8 mouse cellular contexts compared by ENCODE assay signal in the genomic region with DNA sequence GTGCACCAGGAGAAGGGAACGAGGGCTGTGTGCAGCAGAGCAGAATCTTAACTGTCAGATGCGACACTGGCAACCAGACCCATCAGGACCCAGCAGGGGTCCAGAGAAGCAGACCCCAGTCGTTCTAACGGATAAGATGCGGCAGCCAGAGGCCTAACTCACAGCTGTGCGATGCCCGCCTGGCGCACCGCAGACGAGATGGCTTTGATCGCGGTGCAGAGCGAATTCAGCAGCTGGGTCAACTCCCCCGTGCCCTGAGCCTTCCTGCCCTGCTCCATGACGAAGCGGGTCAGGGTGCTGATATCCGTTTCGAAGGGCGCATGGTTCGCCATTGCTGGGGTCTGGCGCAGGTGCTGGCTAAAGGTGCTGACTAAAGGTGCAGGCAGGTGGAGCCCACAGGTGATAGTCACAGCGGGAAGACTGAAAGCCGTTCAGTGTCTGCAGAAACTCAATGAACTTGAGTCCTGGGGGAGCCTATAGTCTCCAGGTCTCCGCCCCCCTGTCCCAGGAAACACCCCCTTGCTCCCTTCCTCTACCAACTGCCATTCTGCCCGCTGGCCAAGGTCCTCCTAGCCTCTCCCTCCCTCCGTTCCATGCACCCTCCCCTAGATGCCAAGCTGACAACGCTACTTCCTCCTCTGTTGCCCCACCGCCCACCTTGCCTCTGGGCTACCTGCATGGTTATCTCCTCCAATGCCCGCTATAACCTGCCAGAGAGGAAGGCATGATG. TPM values are rescaled to one million over a fixed set of nuclear protein-coding genes. Genes with fewer than 3 reads are reported as not detected.
DNase-seq lines count a peak whose midpoint lies in the region; ATAC-seq and TF ChIP-seq lines count a peak whose summit lies in the region.

Fbp1 (minus strand) TSS at position 571 of the 730 bp plus-strand sequence.

- no peaks in the 10 kb centered on the region for H3K36me3 ChIP-seq in heart, embryonic 14.5 days (ENCODE audit: control insufficient read depth, insufficient read depth, low read length)
- no peaks in the 10 kb centered on the region for H3K36me3 ChIP-seq in thymus, adult 2 months (ENCODE audit: control insufficient read depth, insufficient read depth, low read length)

- no peak within 1 kb of the TSS for H3K27ac ChIP-seq in heart, embryonic 14.5 days (replicated peaks in 1 of 2; ENCODE audit: control insufficient read depth in 1 of 2, insufficient read depth in 1 of 2, low read depth in 2 of 2, low read length in 2 of 2)
- H3K27ac ChIP-seq in thymus, adult 2 months (ENCODE audit: control insufficient read depth, insufficient read depth, low read length): no peak within 1 kb of the TSS

- H3K4me2 ChIP-seq in heart, embryonic 14.5 days (ENCODE audit: low read length): peak within 1 kb of the TSS; percentile 64

- DNase-seq in heart, postnatal 25 days (ENCODE audit: low spot score): no peak
- peak; percentile 44 for DNase-seq in embryo, embryonic 11 days
- DNase-seq in kidney, adult 11 months: peak; percentile 90
- peak; percentile 14 for DNase-seq in lung, postnatal 10 days
- DNase-seq in thymus, adult 2 months: peak; percentile 51
- no peak for DNase-seq in left cerebral cortex, adult 11 months (ENCODE audit: low spot score)
- no peak for DNase-seq in cerebellum, adult 9-10 months

- H3K4me1 ChIP-seq in heart, embryonic 14.5 days (ENCODE audit: control insufficient read depth in 2 of 2, insufficient read depth in 2 of 2, low read length in 2 of 2): peaks cover 2 to 6% of the 10 kb centered on the region in 2 experiments; a peak in 2 of 4 replicates
- H3K4me1 ChIP-seq in thymus, adult 2 months (replicated peaks; ENCODE audit: control insufficient read depth, insufficient read depth, low read length): peaks cover 11% of the 10 kb centered on the region

- TF ChIP-seq CTCF in thymus, adult 2 months (IDR thresholded peaks at IDR 0.05; ENCODE audit: borderline replicate concordance, control insufficient read depth, extremely low read depth, insufficient read depth, low read length, poor library complexity): no peak

- 0 out of 2 replicates have a peak within 1 kb of the TSS, but pooled peaks have one; percentile 21 for H3K9ac ChIP-seq in heart, embryonic 14.5 days (ENCODE audit: low read length)

- WGBS in heart, embryonic 14.5 days: 5% methylated on average over 29 of the region's 29 CpGs
- WGBS in thymus, adult 2 months: 9% methylated on average over 29 of the region's 29 CpGs

- intact Hi-C loops in heart, postnatal 25 days (cut with DNase I): no loop called here

- TF ChIP-seq POLR2A in thymus, adult 2 months (IDR thresholded peaks at IDR 0.05; ENCODE audit: control insufficient read depth, extremely low read depth, insufficient read depth, low read length, poor library complexity): no peak

- ATAC-seq in heart, embryonic 14.5 days (ENCODE audit: insufficient number of reproducible peaks, insufficient read depth, low FRiP score, low read depth): peak; percentile 17; the same call in 1 of the 2 replicates

- peak within 1 kb of the TSS; percentile 18 to 29 for H3K4me3 ChIP-seq in heart, embryonic 14.5 days (ENCODE audit: control insufficient read depth in 1 of 2, insufficient read depth in 1 of 2, low read depth in 1 of 2, low read length in 2 of 2)
- peak within 1 kb of the TSS; percentile 48 for H3K4me3 ChIP-seq in thymus, adult 2 months (ENCODE audit: control insufficient read depth, insufficient read depth, low read length)

- H3K27me3 ChIP-seq in heart, embryonic 14.5 days (ENCODE audit: control insufficient read depth, insufficient read depth, low read length): peaks cover 38% of the 10 kb centered on the region
- H3K27me3 ChIP-seq in thymus, adult 2 months (ENCODE audit: control insufficient read depth, insufficient read depth, low read length): no peaks in the 10 kb centered on the region

- 0 out of 2 replicates have a peak, but pooled peaks cover 3% of the 10 kb centered on the region for H3K9me3 ChIP-seq in heart, embryonic 14.5 days (ENCODE audit: control insufficient read depth, low read length)

RNA-seq across cellular contexts. Expression of gene Fbp1, which starts in this region (rescaled TPM):
- polyA plus RNA-seq in heart, embryonic 14.5 days (2014; fragmentation: Nextera tagmentation; extraction: Ambion mirVana): 0.35 TPM in 1 of 2 replicates, not detected in the other
- not detected for total RNA-seq in heart, postnatal 25 days (2021)
- 2.3 and 4.6 TPM in 2 replicates for polyA plus RNA-seq in thymus, adult 2 months (2012; rRNA removed)

Comparison
In these comparisons a context has a peak if more than half of its experiments do, and no peak if none do; other contexts are left out.
1. Peak in ATAC-seq, H3K4me3 ChIP-seq, H3K9ac ChIP-seq and H3K4me2 ChIP-seq in heart, embryonic 14.5 days; RNA of the gene not detected or under 1 TPM.
2. DNase-seq: peak in embryo, embryonic 11 days (single experiment), kidney, adult 11 months (single experiment), lung, postnatal 10 days (single experiment) and thymus, adult 2 months (single experiment); none in heart, postnatal 25 days (single experiment), left cerebral cortex, adult 11 months (single experiment) and cerebellum, adult 9-10 months (single experiment).